Mouse (Mus musculus): ENCODE data around the gene Rps3a1. TPM values are rescaled to one million over a fixed set of nuclear protein-coding genes. Genes with fewer than 3 reads are reported as not detected.
"Not testable (repeated sequence)": the region's sequence is repeated elsewhere in the genome, so short reads cannot be mapped to it uniquely, and the experiment has no call there.

Rps3a1 gene
- polyA plus RNA-seq, 1 experiment from 2014 or later: 721 TPM

DNA sequence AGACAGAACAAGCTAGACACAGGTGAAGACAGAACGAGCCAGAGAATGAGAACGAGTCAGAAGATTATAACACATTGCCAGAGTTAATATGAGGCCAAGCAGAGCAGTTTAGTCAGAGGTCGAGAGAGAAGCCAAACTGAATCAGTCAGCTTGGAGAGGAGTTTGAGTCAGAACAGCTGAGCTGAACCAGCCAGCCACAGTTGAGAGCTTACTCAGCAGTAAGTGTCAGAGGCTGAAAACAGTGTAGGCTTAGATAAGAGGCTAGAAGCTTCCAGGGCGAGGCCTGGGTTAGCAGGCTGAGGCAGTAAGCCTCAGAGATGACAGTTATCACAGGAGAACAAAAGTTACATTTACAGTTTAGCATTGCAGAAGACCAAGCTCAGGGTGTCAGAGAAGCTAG lies 33.9 kb downstream of the Rps3a1 start:
- Histone ChIP-seq H3K36me3 (ENCODE audit: control insufficient read depth, insufficient read depth, low read length) (no peaks in the 10 kb centered on the region), H3K4me3 (replicated peaks; ENCODE audit: low read depth, low read length) (no peak overlapping the region), H3K27me3 (ENCODE audit: control insufficient read depth, insufficient read depth, low read length) (no peaks in the 10 kb centered on the region), H3K9ac (replicated peaks; ENCODE audit: low read length) (no peak overlapping the region), H3K4me1 (ENCODE audit: control insufficient read depth, insufficient read depth, low read length) (peaks cover 7% of the 10 kb centered on the region), H3K9me3 (ENCODE audit: control insufficient read depth, low read length) (no peaks in the 10 kb centered on the region), H3K4me2 (ENCODE audit: low read length) (no peak overlapping the region), H3K27ac (replicated peaks; ENCODE audit: low read depth, low read length) (no peak overlapping the region)
- WGBS: 82% methylated on average over 4 of the region's 4 CpGs
- DNase-seq: no peak
- no peak for ATAC-seq (ENCODE audit: low FRiP score, low TSS enrichment)

DNA sequence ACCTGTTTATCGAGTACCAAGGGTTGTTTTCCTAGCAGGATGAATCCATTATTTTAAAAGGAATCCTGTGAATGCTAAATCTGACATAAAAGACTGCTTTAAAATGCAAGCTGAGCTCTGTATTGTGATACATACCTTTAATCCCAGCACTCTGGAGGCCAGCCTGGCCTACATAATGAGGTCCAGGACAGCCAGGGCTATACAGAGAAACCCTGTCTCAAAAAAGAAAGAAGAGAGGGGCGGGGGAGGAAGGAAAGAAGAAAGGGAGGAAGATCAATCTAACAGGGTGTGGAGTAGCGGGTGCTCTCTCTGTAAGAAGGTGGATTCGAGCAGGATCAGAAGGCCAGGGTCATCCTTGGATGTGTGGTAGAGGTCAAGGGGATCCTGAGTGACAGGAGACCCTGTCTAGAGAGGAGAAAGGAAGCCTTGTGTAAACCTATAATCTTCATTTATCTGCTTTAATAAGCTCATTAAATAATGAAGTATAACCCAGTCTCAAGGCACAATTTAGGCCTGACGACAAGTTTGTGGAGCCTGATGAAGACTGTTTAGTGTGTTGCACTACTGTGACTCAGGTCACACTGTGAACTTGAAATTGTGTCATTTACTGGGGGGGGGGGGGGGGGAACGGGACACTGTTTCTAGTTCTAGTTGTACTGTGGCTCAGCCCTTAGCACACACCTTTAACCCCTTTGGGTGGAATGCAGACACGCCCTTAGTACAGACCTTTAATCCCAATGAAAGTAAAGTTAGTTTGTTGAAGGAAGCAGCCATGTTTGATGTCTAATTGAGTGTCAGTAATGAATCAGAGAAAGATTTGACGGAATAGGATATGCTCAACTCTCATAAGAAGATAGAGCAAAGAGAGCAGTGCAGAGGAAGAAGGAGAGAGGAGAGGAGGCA lies 34.6 kb downstream of the Rps3a1 start:
- Histone ChIP-seq H3K27ac (replicated peaks; ENCODE audit: low read depth, low read length) (no peak overlapping the region; the same call in 1 of the 2 replicates), H3K9ac (replicated peaks; ENCODE audit: low read length) (no peak overlapping the region), H3K27me3 (ENCODE audit: control insufficient read depth, insufficient read depth, low read length) (no peaks in the 10 kb centered on the region), H3K36me3 (ENCODE audit: control insufficient read depth, insufficient read depth, low read length) (no peaks in the 10 kb centered on the region), H3K4me3 (replicated peaks; ENCODE audit: low read depth, low read length) (no peak overlapping the region), H3K4me1 (ENCODE audit: control insufficient read depth, insufficient read depth, low read length) (peaks cover 7% of the 10 kb centered on the region), H3K9me3 (ENCODE audit: control insufficient read depth, low read length) (no peaks in the 10 kb centered on the region), H3K4me2 (ENCODE audit: low read length) (no peak overlapping the region)
- no peak for ATAC-seq (ENCODE audit: low FRiP score, low TSS enrichment)
- DNase-seq: no peak
- WGBS: 45% methylated on average over 8 of the region's 8 CpGs

DNA sequence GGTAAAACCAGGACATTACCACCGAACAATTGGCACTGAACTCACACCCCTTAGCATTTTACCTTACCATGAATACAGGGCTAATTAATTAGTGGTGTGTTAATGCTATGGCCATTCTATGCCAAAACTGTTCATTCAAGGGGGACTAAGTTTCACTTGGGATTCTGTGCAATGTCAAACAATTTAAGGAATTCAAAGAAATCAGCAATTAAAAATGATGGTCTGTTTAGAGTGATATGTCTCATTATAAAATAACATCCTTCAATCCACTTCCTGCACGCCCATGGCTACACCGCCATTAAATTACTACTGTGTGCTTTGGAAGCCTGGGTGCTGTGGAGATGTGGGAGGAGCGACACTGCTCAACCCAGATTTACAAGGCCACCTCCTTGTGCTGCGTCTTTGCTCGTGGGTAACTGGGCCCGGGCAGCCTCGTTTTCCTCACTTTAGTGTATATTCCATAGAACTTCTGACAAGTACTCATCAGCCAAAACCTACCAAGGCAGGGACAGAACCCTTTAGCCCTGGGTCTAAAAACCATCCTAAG lies 36.3 kb downstream of the Rps3a1 start:
- Histone ChIP-seq H3K4me3 (replicated peaks; ENCODE audit: low read depth, low read length) (no peak overlapping the region), H3K4me1 (ENCODE audit: control insufficient read depth, insufficient read depth, low read length) (peaks cover 7% of the 10 kb centered on the region), H3K9ac (replicated peaks; ENCODE audit: low read length) (no peak overlapping the region), H3K9me3 (ENCODE audit: control insufficient read depth, low read length) (no peaks in the 10 kb centered on the region), H3K36me3 (ENCODE audit: control insufficient read depth, insufficient read depth, low read length) (no peaks in the 10 kb centered on the region), H3K27me3 (ENCODE audit: control insufficient read depth, insufficient read depth, low read length) (no peaks in the 10 kb centered on the region), H3K4me2 (ENCODE audit: low read length) (no peak overlapping the region), H3K27ac (replicated peaks; ENCODE audit: low read depth, low read length) (no peak overlapping the region)
- DNase-seq (no peak), ATAC-seq (ENCODE audit: low FRiP score, low TSS enrichment) (no peak)
- WGBS: 94% methylated on average over 8 of the region's 8 CpGs

DNA sequence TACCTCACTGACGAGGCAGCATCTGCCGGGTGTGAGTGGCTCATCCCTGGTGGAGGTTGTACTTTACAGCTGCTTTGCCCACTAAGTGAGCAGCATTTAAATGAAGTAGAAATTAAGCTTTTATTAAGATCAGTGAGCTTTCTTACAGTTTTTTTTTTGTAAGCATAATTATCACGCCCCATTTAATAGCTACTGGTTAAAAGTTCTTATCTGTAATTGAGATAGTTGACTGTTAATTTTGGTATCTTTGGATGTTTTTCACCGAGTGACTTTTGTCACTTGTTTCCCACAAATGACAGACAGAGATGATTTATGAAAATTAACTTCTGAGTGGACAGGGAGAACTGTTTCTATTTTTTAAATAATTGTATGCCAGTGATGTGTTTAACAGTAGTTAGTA lies 37.6 kb downstream of the Rps3a1 start:
- Histone ChIP-seq H3K4me2 (ENCODE audit: low read length) (no peak overlapping the region), H3K9me3 (ENCODE audit: control insufficient read depth, low read length) (no peaks in the 10 kb centered on the region), H3K27ac (replicated peaks; ENCODE audit: low read depth, low read length) (no peak overlapping the region), H3K4me3 (replicated peaks; ENCODE audit: low read depth, low read length) (no peak overlapping the region), H3K9ac (replicated peaks; ENCODE audit: low read length) (no peak overlapping the region), H3K36me3 (ENCODE audit: control insufficient read depth, insufficient read depth, low read length) (no peaks in the 10 kb centered on the region), H3K4me1 (ENCODE audit: control insufficient read depth, insufficient read depth, low read length) (peaks cover 4% of the 10 kb centered on the region), H3K27me3 (ENCODE audit: control insufficient read depth, insufficient read depth, low read length) (no peaks in the 10 kb centered on the region)
- WGBS: 88% methylated on average over 4 of the region's 4 CpGs
- DNase-seq (no peak), ATAC-seq (ENCODE audit: low FRiP score, low TSS enrichment) (no peak)

DNA sequence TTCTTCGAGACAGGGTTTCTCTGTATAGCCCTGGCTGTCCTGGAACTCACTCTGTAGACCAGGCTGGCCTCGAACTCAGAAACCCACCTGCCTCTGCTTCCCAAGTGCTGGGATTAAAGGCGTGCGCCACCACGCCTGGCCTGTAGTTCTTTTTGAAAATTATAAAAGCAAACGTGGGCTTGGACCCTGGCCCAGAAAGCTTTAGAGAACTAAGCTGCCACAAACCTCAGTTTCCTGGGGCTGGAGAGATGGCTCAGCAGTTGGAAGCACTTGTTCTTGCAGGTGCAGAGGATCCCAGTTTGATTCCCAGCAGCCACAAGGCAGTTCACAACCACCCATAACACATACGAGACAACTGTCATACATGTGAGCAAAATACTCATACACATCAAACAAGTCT lies 38.1 kb downstream of the Rps3a1 start:
- 93% methylated on average over 7 of the region's 7 CpGs for WGBS
- not testable (repeated sequence) for H3K9ac ChIP-seq (replicated peaks; ENCODE audit: low read length); H3K27me3 ChIP-seq (ENCODE audit: control insufficient read depth, insufficient read depth, low read length); ATAC-seq (ENCODE audit: low FRiP score, low TSS enrichment); H3K4me1 ChIP-seq (ENCODE audit: control insufficient read depth, insufficient read depth, low read length); H3K36me3 ChIP-seq (ENCODE audit: control insufficient read depth, insufficient read depth, low read length); DNase-seq; H3K4me2 ChIP-seq (ENCODE audit: low read length); H3K27ac ChIP-seq (replicated peaks; ENCODE audit: low read depth, low read length); H3K9me3 ChIP-seq (ENCODE audit: control insufficient read depth, low read length); H3K4me3 ChIP-seq (replicated peaks; ENCODE audit: low read depth, low read length)

DNA sequence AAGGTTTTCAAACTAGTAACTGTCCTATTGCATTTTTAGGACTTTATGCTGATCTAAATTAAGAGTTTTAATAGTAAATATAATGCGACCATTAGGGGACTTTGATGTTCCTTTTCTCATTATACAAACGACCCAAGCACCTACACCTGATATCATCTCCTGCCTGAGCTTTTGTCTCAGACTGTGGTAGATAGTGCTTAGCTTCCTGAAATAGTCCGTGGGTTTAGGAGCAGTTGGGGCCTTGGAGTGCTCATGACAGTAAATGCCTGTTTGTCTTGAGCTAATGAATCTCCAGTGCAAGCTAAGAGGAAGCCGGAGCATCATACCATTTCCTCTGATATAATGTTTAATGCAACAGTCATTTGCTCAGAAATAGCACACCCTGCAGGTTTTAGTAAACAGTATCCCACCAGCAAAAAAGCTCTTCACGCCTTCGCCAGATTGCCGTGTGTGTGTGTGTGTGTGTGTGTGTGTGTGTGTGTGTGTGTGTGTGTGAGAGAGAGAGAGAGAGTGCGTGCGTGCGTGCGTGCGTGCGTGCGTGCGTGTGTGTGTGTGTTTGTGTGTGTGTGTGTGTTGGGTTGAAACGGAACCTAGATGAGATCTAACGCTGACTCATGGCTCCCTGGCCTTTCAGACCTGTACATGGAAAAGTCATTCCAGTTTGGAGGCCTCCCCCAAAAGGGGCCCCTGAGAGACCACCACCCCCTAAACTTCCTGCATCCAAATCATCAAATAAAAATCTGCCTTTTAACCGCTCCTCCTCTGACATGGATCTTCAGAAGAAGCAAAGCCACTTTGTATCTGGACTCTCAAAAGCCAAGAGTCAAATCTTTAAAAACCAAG lies 38.8 kb downstream of the Rps3a1 start:
- DNase-seq (no peak), ATAC-seq (ENCODE audit: low FRiP score, low TSS enrichment) (no peak)
- WGBS: 83% methylated on average over 18 of the region's 18 CpGs

DNA sequence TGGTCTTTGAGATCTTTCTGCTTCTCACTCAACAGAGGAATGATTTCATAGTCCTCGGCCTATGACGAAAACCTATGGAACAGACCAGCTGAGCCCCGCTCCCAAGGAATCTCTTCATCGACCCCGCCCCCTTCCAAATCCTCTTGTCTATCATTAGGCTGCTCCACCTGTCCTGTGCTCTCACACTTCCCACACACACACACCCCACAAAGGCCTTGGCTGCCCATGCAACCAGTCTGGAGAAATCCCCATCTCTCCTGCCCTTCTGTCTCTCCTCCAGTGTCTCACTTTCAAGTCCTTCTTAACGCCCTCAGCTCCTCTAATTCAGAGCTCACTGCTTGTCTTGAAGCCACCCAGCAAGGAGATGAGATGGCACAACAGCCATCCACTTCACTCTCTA lies 40.5 kb downstream of the Rps3a1 start:
- WGBS: 82% methylated on average over 6 of the region's 6 CpGs
- Histone ChIP-seq H3K4me3 (replicated peaks; ENCODE audit: low read depth, low read length) (no peak overlapping the region), H3K9ac (replicated peaks; ENCODE audit: low read length) (no peak overlapping the region), H3K27me3 (ENCODE audit: control insufficient read depth, insufficient read depth, low read length) (no peaks in the 10 kb centered on the region), H3K4me2 (ENCODE audit: low read length) (no peak overlapping the region), H3K4me1 (ENCODE audit: control insufficient read depth, insufficient read depth, low read length) (no peaks in the 10 kb centered on the region), H3K36me3 (ENCODE audit: control insufficient read depth, insufficient read depth, low read length) (no peaks in the 10 kb centered on the region), H3K27ac (replicated peaks; ENCODE audit: low read depth, low read length) (no peak overlapping the region), H3K9me3 (ENCODE audit: control insufficient read depth, low read length) (no peaks in the 10 kb centered on the region)
- no peak for DNase-seq
- ATAC-seq (ENCODE audit: low FRiP score, low TSS enrichment): no peak

More for the DNA sequence above, 38.8 kb downstream of the Rps3a1 start:
- Histone ChIP-seq H3K4me3 (replicated peaks; ENCODE audit: low read depth, low read length) (no peak overlapping the region), H3K9ac (replicated peaks; ENCODE audit: low read length) (no peak overlapping the region), H3K36me3 (ENCODE audit: control insufficient read depth, insufficient read depth, low read length) (no peaks in the 10 kb centered on the region), H3K4me1 (ENCODE audit: control insufficient read depth, insufficient read depth, low read length) (peaks cover 4% of the 10 kb centered on the region), H3K27me3 (ENCODE audit: control insufficient read depth, insufficient read depth, low read length) (no peaks in the 10 kb centered on the region), H3K27ac (replicated peaks; ENCODE audit: low read depth, low read length) (no peak overlapping the region), H3K9me3 (ENCODE audit: control insufficient read depth, low read length) (no peaks in the 10 kb centered on the region), H3K4me2 (ENCODE audit: low read length) (no peak overlapping the region)

DNA sequence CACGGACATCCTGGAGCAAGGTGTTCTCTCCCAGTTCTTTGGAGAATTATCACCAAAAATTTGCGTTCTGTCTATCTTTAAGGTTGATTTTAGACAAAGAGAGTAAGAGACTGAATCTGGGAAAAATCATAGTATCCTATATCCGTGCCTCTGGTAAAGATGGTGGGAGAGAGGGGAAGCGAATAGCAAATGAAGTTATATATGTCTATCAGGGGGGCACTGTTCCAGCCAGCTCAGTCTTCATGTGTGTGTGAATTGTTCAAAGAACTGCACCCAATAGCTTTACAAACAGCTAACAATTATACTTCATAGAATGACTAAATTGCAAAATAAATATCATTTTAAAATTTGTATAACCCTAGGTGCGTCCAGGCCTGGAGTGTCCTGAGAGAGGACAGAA lies 48.6 kb downstream of the Rps3a1 start:
- ATAC-seq (ENCODE audit: low FRiP score, low TSS enrichment) (no peak; the same call in 1 of the 2 replicates), DNase-seq (no peak)
- H3K4me2 ChIP-seq (ENCODE audit: low read length): peak overlapping the region; percentile 15; the same call in 1 of the 2 replicates
- H3K27ac ChIP-seq (replicated peaks; ENCODE audit: low read depth, low read length): peak overlapping the region; percentile 81
- 56% methylated on average over 5 of the region's 5 CpGs for WGBS
- no peak overlapping the region for H3K4me3 ChIP-seq (replicated peaks; ENCODE audit: low read depth, low read length)
- no peaks in the 10 kb centered on the region; the same call in 1 of the 2 replicates for H3K27me3 ChIP-seq (ENCODE audit: control insufficient read depth, insufficient read depth, low read length)
- H3K36me3 ChIP-seq (ENCODE audit: control insufficient read depth, insufficient read depth, low read length): no peaks in the 10 kb centered on the region
- H3K9me3 ChIP-seq (ENCODE audit: control insufficient read depth, low read length): no peaks in the 10 kb centered on the region
- H3K4me1 ChIP-seq (ENCODE audit: control insufficient read depth, insufficient read depth, low read length): peaks cover 17% of the 10 kb centered on the region
- H3K9ac ChIP-seq (replicated peaks; ENCODE audit: low read length): 0 out of 2 replicates have a peak overlapping the region, but pooled peaks have one; percentile 10
